Mouse (Mus musculus) embryonic facial prominence, embryonic 12.5 days (tissue): Measurements from ENCODE around the gene Flt1. TPM values are rescaled to one million over a fixed set of nuclear protein-coding genes. Genes with fewer than 3 reads are reported as not detected.

Source experiments
- ATAC-seq: fragments of 200-750 bp; cut with Nextera tagmentation; 2 replicates; pipeline ENCODE4 v1.8.0; 2017; ENCODE audit not compliant: insufficient number of reproducible peaks, insufficient read depth, low FRiP score, low TSS enrichment
- H3K27ac ChIP-seq: fragments of 300-500 bp; sonication (generic); 2 replicates; pipeline ENCODE4 v1.5.1; 2016; ENCODE audit warnings: mild to moderate bottlenecking
- H3K27me3 ChIP-seq: fragments of 300-500 bp; sonication (generic); 2 replicates; pipeline ENCODE4 v1.6.1; 2016; ENCODE audit warnings: mild to moderate bottlenecking, moderate library complexity
- H3K36me3 ChIP-seq: fragments of 300-500 bp; sonication (generic); 2 replicates; pipeline ENCODE4 v1.6.1; 2016; ENCODE audit warnings: mild to moderate bottlenecking
- H3K4me1 ChIP-seq: fragments of 300-500 bp; sonication (generic); 2 replicates; pipeline ENCODE4 v1.6.1; 2016
- H3K4me2 ChIP-seq: fragments of 300-500 bp; sonication (generic); replicated peaks from 2 replicates; pipeline ENCODE4 v1.6.1; 2016; ENCODE audit warnings: mild to moderate bottlenecking, moderate library complexity
- H3K4me3 ChIP-seq: fragments of 300-500 bp; sonication (generic); 2 replicates; pipeline ENCODE4 v1.5.1; 2016; ENCODE audit warnings: mild to moderate bottlenecking
- H3K9ac ChIP-seq: fragments of 300-500 bp; sonication (generic); 2 replicates; pipeline ENCODE4 v1.6.1; 2016; ENCODE audit warnings: mild to moderate bottlenecking, moderate library complexity
- H3K9me3 ChIP-seq: fragments of 300-500 bp; sonication (generic); 2 replicates; pipeline ENCODE4 v1.6.1; 2016; ENCODE audit warnings: mild to moderate bottlenecking, moderate library complexity
- WGBS: fragments of 180-500 bp; shearing (Covaris S2); methylation state at CpG from one replicate; pipeline ENCODE4 v1.1.7; 2016; 5-methylcytosine and 5-hydroxymethylcytosine counted together
- polyA plus RNA-seq: library from polyadenylated mRNA; unstranded; fragments of >200 nt; fragmentation: Nextera tagmentation; extraction: Ambion mirVana; gene quantifications from 2 replicates; pipeline ENCODE4 v1.2.1, GENCODE M21; 2016

The Flt1 gene
- polyA plus RNA-seq, 1 experiment from 2014 or later = 12.7 TPM

DNA sequence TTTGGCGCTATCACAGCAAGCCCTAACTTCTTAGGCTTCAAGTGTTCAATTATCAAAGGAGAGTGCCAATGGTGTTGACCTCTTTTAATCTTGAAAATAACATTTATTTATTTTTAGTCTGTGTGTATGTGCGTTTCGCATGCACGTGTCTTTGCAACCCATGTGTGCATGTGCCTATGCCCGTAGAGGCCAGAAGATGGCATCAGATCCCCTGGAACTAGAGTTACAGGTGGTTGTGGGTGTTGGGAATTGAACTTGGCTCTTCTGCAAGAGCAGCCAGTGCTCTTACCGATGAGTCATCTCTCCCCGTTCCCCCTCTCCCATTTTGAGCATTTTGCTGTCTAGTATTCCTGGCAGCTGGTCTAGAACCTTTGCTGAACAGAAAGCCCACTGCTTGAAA, 70.0 kb downstream of the Flt1 start:
- no peak overlapping the region for H3K4me2 ChIP-seq
- H3K4me1 ChIP-seq = no peaks in the 10 kb centered on the region
- no peaks in the 10 kb centered on the region for H3K27me3 ChIP-seq
- H3K36me3 ChIP-seq = no peaks in the 10 kb centered on the region
- no peak overlapping the region for H3K4me3 ChIP-seq
- no peak overlapping the region for H3K27ac ChIP-seq
- 85% methylated on average over 7 of the region's 7 CpGs for WGBS
- H3K9ac ChIP-seq = no peak overlapping the region
- no peak for ATAC-seq
- H3K9me3 ChIP-seq = no peaks in the 10 kb centered on the region

DNA sequence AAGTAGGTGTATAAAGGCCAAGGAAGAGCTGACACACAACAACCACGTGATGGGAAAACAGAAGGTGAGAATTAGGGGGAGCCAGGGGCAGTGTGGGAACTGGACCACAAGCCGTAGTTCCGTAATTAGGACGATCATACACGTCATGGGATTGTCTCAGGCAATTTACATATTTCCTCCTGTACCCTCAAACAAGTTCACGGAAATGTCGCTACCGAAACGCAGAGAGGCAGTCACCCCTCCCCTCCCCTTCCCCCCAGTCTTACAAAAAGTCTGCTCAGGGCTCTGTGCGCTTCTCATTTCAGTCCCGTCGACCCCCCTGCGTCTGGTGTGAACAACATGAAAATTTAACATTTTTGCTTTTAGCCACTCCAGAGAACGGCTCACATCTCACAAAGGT, 74.6 kb downstream of the Flt1 start:
- no peak overlapping the region for H3K4me2 ChIP-seq
- no peaks in the 10 kb centered on the region for H3K9me3 ChIP-seq
- no peaks in the 10 kb centered on the region for H3K36me3 ChIP-seq
- peaks cover 3% of the 10 kb centered on the region for H3K4me1 ChIP-seq
- 73% methylated on average over 14 of the region's 14 CpGs for WGBS
- ATAC-seq = no peak
- no peak overlapping the region for H3K27ac ChIP-seq
- no peak overlapping the region for H3K4me3 ChIP-seq
- H3K9ac ChIP-seq = no peak overlapping the region
- no peaks in the 10 kb centered on the region for H3K27me3 ChIP-seq

DNA sequence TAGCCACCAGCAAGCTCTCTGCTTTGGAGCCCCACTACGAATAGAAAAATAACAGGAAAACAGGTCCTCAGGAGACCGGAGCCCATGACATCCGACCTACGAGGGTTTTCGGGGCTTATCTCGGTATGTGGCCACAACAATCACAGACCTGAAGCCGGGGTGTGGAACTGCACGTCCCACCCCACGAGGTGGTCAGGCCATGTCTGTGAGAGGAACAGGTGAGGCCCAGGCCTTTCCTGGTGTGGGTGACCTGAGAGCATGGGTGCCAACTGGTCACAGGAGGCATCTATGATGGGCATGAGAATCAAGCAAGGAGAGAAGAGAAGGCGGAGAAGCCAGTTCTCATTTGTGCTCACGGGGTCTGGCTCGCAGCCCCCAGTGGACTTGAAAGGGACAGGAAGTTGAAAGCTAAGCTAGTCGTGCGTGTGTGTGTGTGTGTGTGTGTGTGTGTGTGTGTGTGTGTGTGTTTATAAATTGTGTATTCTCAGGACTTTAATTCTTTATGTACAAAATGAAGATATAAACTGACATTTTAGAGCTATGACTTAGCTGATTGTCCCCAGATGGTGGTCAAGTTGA, 79.4 kb downstream of the Flt1 start:
- Histone ChIP-seq H3K4me1 (peaks cover 13% of the 10 kb centered on the region), H3K4me2 (no peak overlapping the region), H3K9me3 (no peaks in the 10 kb centered on the region), H3K4me3 (no peak overlapping the region), H3K9ac (no peak overlapping the region), H3K27ac (0 out of 2 replicates have a peak overlapping the region, but pooled peaks have one; percentile 30), H3K36me3 (no peaks in the 10 kb centered on the region), H3K27me3 (no peaks in the 10 kb centered on the region)
- no peak for ATAC-seq
- WGBS = 64% methylated on average over 14 of the region's 14 CpGs

DNA sequence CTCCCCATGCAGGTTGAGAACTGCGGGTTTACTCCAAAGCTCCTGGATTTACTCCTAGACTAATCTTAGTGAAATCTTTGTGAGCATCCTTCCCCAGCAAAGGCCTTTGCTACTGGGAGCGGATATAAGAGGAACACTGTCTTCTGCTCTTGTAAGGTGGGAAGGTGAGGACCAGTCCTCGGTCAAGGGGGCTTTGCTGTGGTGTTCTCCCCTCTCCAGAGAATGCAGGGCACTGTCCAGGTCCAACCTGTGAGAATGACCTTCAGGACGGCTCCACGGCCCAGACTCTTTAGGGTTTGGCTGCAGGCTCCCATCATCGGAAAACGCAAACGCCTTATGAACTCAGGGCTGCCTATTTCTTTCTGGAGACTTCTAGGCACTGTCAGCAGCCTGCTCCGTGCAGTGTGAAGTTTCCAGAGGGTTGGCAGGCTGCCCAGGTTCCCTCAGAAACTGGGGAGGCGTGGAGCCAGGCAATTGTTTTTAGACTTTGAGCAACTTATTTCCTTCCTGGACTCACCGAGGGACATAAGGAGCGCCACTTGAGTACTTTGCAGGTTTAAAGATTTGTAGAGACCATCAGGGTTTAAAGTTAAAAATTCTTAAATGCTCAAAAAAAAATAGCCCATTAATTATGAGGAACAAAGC, 80.7 kb downstream of the Flt1 start:
- no peak overlapping the region for H3K4me2 ChIP-seq
- 0 out of 2 replicates have a peak, but pooled peaks have one; percentile 67 for ATAC-seq
- 54% methylated on average over 12 of the region's 12 CpGs for WGBS
- H3K27ac ChIP-seq = peak overlapping the region; percentile 77
- H3K9me3 ChIP-seq = no peaks in the 10 kb centered on the region
- H3K4me3 ChIP-seq = no peak overlapping the region
- H3K36me3 ChIP-seq = no peaks in the 10 kb centered on the region
- peaks cover 13% of the 10 kb centered on the region for H3K4me1 ChIP-seq
- no peaks in the 10 kb centered on the region for H3K27me3 ChIP-seq
- H3K9ac ChIP-seq = no peak overlapping the region

DNA sequence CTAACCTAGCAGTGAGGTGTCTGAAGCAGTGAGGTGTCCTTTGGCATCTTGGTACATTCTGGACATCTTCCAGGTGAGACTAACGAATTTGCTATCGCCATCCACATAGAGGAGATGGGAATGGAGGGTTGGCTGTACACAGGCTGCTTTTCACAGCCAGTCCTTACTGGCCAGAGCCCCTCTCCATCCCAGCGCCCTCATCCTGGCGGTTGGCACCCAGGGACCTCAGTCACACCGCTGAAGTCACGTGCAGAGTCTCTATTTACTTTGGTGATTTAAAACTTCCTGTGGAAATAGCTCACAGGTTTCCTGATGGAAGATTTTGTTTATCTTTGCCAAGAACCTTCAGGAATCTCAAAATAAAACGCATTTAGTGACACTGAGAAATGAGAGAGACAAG, 84.4 kb downstream of the Flt1 start:
- H3K9me3 ChIP-seq = no peaks in the 10 kb centered on the region
- H3K4me2 ChIP-seq = no peak overlapping the region
- H3K9ac ChIP-seq = no peak overlapping the region
- no peaks in the 10 kb centered on the region for H3K27me3 ChIP-seq
- WGBS = 46% methylated on average over 7 of the region's 7 CpGs
- H3K27ac ChIP-seq = no peak overlapping the region
- no peaks in the 10 kb centered on the region for H3K36me3 ChIP-seq
- no peak for ATAC-seq
- no peak overlapping the region for H3K4me3 ChIP-seq
- peaks cover 15% of the 10 kb centered on the region; the same call in 1 of the 2 replicates for H3K4me1 ChIP-seq

DNA sequence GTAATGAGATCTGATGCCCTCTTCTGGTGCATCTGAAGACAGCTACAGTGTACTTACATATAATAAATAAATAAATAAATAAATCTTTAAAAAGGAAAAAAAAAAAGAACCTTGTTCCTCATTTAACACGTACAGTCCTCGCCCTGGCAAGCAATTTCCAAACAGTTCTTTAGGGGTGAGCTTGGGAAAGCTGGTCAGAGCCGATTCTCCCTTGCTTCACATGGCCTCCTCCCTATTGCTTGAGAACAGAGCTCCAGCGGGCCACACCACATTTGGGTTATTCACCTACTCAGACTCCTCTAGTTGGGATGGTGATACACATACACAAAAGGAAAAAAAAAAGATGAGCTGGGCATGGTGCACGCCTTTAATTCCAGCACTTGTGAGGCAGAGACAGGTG, 85.9 kb downstream of the Flt1 start:
- no peaks in the 10 kb centered on the region for H3K9me3 ChIP-seq
- H3K27ac ChIP-seq = no peak overlapping the region
- no peaks in the 10 kb centered on the region for H3K27me3 ChIP-seq
- H3K4me1 ChIP-seq = peaks cover 5% of the 10 kb centered on the region; the same call in 1 of the 2 replicates
- H3K9ac ChIP-seq = no peak overlapping the region
- no peak for ATAC-seq
- 90% methylated on average over 5 of the region's 5 CpGs for whole genome bisulfite sequencing
- no peak overlapping the region for H3K4me2 ChIP-seq
- no peak overlapping the region for H3K4me3 ChIP-seq
- no peaks in the 10 kb centered on the region for H3K36me3 ChIP-seq

DNA sequence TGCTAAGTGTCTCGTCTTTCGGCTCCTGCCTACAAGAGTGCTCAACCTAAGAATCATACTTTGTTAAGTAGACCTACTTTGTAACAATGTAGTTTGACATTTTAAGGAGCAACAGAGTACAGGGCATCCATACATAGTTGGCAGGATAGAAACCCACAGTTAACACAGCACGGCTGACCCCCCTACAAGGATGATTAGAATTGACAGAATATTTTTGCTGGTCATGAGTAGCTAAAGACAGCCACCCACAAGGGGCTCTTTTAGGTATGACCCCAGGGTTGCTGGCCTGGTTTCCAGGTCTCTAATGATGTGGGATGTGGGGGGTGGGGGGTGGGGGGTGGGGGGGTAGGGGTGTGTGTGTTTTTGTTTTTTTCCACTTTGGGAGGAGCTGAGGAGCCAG, 89.1 kb downstream of the Flt1 start:
- ATAC-seq = no peak
- 73% methylated on average over 3 of the region's 3 CpGs for WGBS
- H3K9me3 ChIP-seq = no peaks in the 10 kb centered on the region
- H3K4me2 ChIP-seq = no peak overlapping the region
- no peak overlapping the region for H3K9ac ChIP-seq
- H3K27me3 ChIP-seq = no peaks in the 10 kb centered on the region
- H3K4me1 ChIP-seq = peaks cover 3% of the 10 kb centered on the region; the same call in 1 of the 2 replicates
- no peaks in the 10 kb centered on the region for H3K36me3 ChIP-seq
- no peak overlapping the region for H3K27ac ChIP-seq
- H3K4me3 ChIP-seq = no peak overlapping the region

DNA sequence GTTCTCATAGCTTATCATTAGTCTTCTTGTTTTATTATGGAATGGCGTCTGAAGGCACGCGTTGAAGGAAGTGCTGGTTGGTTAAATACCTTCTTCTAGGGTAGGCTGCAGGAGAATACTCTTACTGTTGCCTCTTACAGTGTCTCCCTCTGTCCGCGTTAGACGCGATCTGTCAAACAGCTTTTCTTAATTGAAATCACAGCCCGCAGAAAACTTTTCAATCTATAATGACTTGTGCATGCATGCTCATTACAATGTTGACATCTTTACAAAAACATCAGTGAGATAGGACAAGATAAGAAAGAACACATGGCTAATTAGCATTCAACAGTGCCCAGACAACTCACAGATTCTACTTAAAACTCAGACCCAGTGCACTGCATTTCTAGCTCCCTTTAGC, 89.9 kb downstream of the Flt1 start:
- no peak overlapping the region for H3K27ac ChIP-seq
- H3K9me3 ChIP-seq = no peaks in the 10 kb centered on the region
- H3K36me3 ChIP-seq = no peaks in the 10 kb centered on the region
- no peak overlapping the region for H3K4me3 ChIP-seq
- no peak overlapping the region for H3K9ac ChIP-seq
- ATAC-seq = no peak
- WGBS = 81% methylated on average over 8 of the region's 8 CpGs
- H3K27me3 ChIP-seq = no peaks in the 10 kb centered on the region
- H3K4me1 ChIP-seq = peaks cover 3% of the 10 kb centered on the region; the same call in 1 of the 2 replicates
- H3K4me2 ChIP-seq = no peak overlapping the region

DNA sequence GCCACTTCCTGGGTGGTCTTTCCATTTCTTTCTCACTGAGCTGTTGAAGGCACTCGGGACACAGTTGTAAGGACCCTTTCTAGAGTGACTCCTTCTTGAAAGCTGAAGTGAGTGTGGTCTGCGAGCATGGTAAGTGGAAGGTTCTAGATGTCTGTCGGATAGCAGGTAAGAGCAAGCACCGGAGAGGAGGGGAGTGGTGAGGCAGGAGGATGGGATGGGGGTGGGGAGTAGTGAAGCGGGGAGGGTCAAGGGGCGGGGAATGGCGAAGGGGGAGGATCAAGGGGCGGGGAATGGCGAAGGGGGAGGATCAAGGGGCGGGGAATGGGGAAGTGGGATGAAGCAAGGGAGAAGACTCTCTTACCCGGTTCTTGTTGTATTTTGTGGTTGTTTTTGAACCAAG, 91.8 kb downstream of the Flt1 start:
- WGBS = 31% methylated on average over 10 of the region's 11 CpGs
- no peak overlapping the region for H3K4me3 ChIP-seq
- H3K4me1 ChIP-seq = peaks cover 3% of the 10 kb centered on the region; the same call in 1 of the 2 replicates

DNA sequence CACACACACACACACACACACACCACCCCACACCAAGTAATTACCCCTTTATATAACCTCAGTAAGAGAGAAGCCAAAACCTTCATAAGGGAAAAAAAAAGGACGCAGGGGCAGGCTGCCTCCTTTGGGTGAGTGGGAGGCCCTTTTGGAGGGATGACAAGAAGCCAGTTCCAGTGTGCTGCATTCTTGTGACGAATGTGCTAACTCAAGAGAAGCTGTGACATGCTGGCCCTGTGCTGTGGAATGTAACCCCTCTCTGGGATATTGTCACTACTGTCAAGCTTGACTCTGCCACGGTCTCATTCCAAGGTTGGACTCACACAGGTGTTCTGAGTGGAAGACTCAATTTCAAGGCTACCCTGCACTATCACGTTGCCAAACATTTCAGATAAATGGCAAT, 93.1 kb downstream of the Flt1 start:
- H3K4me2 ChIP-seq = no peak overlapping the region
- no peak overlapping the region for H3K9ac ChIP-seq
- no peaks in the 10 kb centered on the region for H3K36me3 ChIP-seq
- no peak for ATAC-seq
- no peak overlapping the region for H3K4me3 ChIP-seq
- WGBS = 80% methylated on average over 4 of the region's 4 CpGs
- peaks cover 3% of the 10 kb centered on the region; the same call in 1 of the 2 replicates for H3K4me1 ChIP-seq
- no peaks in the 10 kb centered on the region for H3K27me3 ChIP-seq
- H3K27ac ChIP-seq = no peak overlapping the region
- H3K9me3 ChIP-seq = no peaks in the 10 kb centered on the region

More for the DNA sequence above, 91.8 kb downstream of the Flt1 start:
- no peak overlapping the region for H3K9ac ChIP-seq
- H3K4me2 ChIP-seq = 0 out of 2 replicates have a peak overlapping the region, but pooled peaks have one; percentile 13
- ATAC-seq = no peak
- no peaks in the 10 kb centered on the region for H3K27me3 ChIP-seq
- H3K36me3 ChIP-seq = no peaks in the 10 kb centered on the region
- no peak overlapping the region for H3K27ac ChIP-seq
- no peaks in the 10 kb centered on the region for H3K9me3 ChIP-seq

DNA sequence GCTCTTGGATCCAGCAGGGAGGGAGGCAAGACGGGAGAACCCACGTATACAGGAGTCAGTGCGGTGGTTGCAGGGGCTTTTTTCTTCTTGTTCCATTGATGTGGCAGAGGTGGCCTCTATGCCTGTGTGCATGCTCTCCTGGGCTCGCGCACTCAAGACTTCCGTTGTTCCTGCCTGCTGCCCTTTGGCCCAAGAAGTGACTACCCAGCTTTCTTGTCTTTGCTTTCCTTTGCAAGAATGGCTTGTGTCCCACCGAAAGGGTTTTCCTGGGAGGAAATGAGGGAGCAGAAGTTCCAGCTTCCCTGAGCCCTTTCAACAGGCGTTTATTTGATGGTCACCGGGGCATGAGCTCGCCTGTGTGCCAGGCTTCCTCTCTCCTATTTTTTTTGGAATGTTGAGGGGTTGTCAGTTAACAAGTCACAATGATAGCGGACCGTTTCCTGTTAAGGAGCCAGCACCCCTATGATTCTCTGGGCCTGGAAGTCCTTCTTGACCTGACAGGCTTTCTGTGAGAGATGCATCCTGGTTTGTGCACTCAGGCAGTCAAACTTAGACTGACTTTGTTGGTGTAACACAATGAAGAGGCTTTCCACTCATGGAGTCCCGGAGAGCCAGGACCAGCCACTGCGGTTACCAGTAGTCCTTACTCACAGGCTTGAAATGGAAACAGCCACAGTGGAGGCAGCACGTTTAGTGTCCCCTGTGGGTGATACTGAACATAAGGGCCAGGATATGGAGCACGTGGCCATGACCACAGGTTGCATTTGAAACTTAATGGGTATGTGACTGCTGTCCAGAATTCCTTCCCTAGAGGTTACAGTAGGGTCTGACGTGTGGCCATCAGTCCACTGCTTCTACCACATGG, 95.2 kb downstream of the Flt1 start:
- Histone ChIP-seq H3K36me3 (no peaks in the 10 kb centered on the region), H3K4me3 (no peak overlapping the region), H3K4me1 (no peaks in the 10 kb centered on the region), H3K27ac (no peak overlapping the region), H3K27me3 (no peaks in the 10 kb centered on the region), H3K9ac (no peak overlapping the region), H3K4me2 (no peak overlapping the region), H3K9me3 (no peaks in the 10 kb centered on the region)
- ATAC-seq = no peak
- 78% methylated on average over 17 of the region's 17 CpGs for WGBS

DNA sequence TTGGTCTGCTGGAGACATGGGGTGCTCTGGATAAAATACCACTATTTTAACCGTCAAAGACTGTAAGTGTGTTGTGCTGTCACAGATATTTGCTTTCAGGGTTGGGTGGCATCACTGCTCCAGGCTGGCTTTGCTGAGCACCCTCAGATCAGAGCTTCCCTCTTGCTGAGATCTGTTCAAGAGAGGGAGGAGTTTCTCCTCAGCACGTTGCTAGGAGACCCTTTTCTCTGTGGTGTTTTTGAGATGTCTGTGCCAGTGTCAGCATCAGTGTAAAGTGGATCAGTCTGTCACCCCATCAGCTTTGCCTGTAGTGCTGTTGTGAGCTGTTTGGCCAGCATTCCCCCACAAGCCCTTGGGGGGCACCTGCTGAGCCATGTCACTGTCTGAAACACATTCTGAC, 98.9 kb downstream of the Flt1 start:
- H3K4me3 ChIP-seq = no peak overlapping the region
- no peaks in the 10 kb centered on the region for H3K36me3 ChIP-seq
- H3K27ac ChIP-seq = no peak overlapping the region
- H3K9me3 ChIP-seq = no peaks in the 10 kb centered on the region
- no peak overlapping the region for H3K9ac ChIP-seq
- no peaks in the 10 kb centered on the region for H3K4me1 ChIP-seq
- WGBS = 63% methylated on average over 2 of the region's 2 CpGs
- ATAC-seq = no peak
- no peak overlapping the region for H3K4me2 ChIP-seq
- no peaks in the 10 kb centered on the region for H3K27me3 ChIP-seq
